Mouse (Mus musculus) megakaryocyte, embryonic 14.5 days (primary cell): ENCODE data around the gene Eif4ebp2.

Experiments used
- FLI1 ChIP-seq: IDR thresholded peaks from 2 replicates; pipeline ENCODE4 v1.6.1; 2012; ENCODE audit warnings: low read length, inconsistent platforms, mixed read lengths
- GATA1 ChIP-seq: IDR thresholded peaks from 3 replicates; pipeline ENCODE4 v1.6.1; 2012; ENCODE audit warnings: mixed read lengths, low read length, inconsistent platforms, borderline replicate concordance

DNA sequence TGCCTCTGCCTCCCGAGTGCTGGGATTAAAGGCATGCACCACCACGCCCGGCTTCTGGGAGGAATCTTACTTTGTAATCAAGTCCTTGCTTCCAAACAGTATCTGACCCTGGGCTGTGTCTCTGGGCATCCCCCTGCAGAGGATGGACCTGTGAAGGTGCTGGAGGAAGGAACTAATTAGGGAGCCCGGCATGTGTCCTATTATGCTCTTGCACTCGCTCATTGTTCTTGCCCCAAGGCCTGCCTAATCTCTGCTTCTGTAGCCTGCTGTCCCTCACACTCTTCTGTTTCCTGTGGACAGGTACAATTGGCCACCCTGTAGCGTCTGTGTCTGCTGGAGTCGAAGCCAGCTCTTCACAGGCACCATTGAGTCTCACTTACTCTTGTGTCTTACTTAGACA is 48.3 kb upstream of the Eif4ebp2 start:
- TF ChIP-seq GATA1: no peak
- TF ChIP-seq FLI1: no peak
